Mouse (Mus musculus) midbrain, embryonic 12.5 days (tissue): ENCODE data around the gene Fndc1. TPM values are rescaled to one million over a fixed set of nuclear protein-coding genes. Genes with fewer than 3 reads are reported as not detected.

Source experiments
- ATAC-seq: fragments of 200-750 bp; cut with Nextera tagmentation; 2 replicates; pipeline ENCODE4 v1.8.0; 2017; ENCODE audit warnings: low read depth, moderate TSS enrichment, moderate library complexity; ENCODE audit not compliant: low FRiP score
- H3K27ac ChIP-seq: fragments of 300-500 bp; sonication (generic); replicated peaks from 2 replicates; pipeline ENCODE4 v1.5.1; 2016; ENCODE audit warnings: mild to moderate bottlenecking
- H3K27me3 ChIP-seq: fragments of 300-500 bp; sonication (generic); 2 replicates; pipeline ENCODE4 v1.6.1; 2016; ENCODE audit warnings: mild to moderate bottlenecking
- H3K36me3 ChIP-seq: fragments of 300-500 bp; sonication (generic); 2 replicates; pipeline ENCODE4 v1.6.1; 2016
- H3K4me1 ChIP-seq: fragments of 300-500 bp; sonication (generic); 2 replicates; pipeline ENCODE4 v1.6.1; 2016
- H3K4me2 ChIP-seq: fragments of 300-500 bp; sonication (generic); replicated peaks from 2 replicates; pipeline ENCODE4 v1.6.1; 2016; ENCODE audit warnings: mild to moderate bottlenecking, moderate library complexity
- H3K4me3 ChIP-seq: fragments of 300-500 bp; sonication (generic); 2 replicates; pipeline ENCODE4 v1.5.1; 2016; ENCODE audit warnings: mild to moderate bottlenecking
- H3K9ac ChIP-seq: fragments of 300-500 bp; sonication (generic); replicated peaks from 2 replicates; pipeline ENCODE4 v1.6.1; 2016; ENCODE audit warnings: mild to moderate bottlenecking, moderate library complexity
- H3K9me3 ChIP-seq: fragments of 300-500 bp; sonication (generic); 2 replicates; pipeline ENCODE4 v1.6.1; 2016; ENCODE audit warnings: mild to moderate bottlenecking
- WGBS: fragments of 180-500 bp; shearing (Covaris S2); methylation state at CpG from one replicate; pipeline ENCODE4 v1.1.7; 2016; 5-methylcytosine and 5-hydroxymethylcytosine counted together
- microRNA-seq: library from miRNA; unstranded; fragments of <30 nt; microRNA quantifications from one replicate; pipeline ENCODE4, GENCODE M21; 2017
- polyA plus RNA-seq: library from polyadenylated mRNA; unstranded; fragments of >200 nt; fragmentation: Nextera tagmentation; extraction: Ambion mirVana; gene quantifications from 2 replicates; pipeline ENCODE4 v1.2.1, GENCODE M21; 2016

The Fndc1 gene
- polyA plus RNA-seq, 1 experiment from 2014 or later: 0.93 TPM

DNA sequence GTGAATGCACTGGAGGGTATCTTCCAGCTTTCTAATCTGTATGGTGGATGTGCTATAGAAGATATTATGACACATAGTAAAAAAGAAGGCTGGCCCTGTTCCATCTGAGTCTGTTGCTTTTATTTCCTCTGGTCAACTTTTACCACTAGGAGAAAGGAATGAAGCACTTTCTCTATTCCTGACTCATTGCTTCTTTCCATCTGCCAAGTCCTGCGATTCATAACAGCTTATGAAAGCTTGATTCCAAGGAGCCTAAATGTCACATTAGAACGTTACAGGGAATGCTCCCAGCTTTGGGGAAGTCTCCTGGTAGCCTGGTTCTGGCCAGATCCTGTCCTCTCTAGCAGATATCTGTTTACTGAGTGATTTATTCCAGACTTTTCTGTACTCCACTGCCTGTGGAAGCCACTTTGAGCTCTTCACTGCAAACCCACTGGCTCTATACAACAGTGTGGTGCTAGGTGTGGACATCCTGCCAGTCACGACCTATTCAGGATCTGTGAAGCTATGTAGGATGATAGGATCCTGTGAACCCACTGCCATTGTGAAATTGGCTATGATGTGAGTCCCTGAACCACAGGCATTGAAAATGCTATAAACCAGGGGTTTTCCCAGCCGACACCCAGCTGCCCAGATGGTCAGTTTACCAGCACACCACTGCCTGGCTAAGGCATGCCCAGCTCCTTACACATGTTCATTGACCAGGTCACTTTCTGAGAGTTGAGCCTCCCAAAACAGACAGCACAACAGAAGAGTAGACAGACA is 77.9 kb downstream of the Fndc1 start:
- no peaks in the 10 kb centered on the region for H3K36me3 ChIP-seq
- no peaks in the 10 kb centered on the region for H3K4me1 ChIP-seq
- H3K27ac ChIP-seq: no peak overlapping the region
- H3K4me2 ChIP-seq: no peak overlapping the region
- no peak overlapping the region for H3K9ac ChIP-seq
- no peaks in the 10 kb centered on the region for H3K9me3 ChIP-seq
- H3K27me3 ChIP-seq: no peaks in the 10 kb centered on the region
- 87% methylated on average over 4 of the region's 4 CpGs for WGBS
- ATAC-seq: no peak
- H3K4me3 ChIP-seq: no peak overlapping the region

DNA sequence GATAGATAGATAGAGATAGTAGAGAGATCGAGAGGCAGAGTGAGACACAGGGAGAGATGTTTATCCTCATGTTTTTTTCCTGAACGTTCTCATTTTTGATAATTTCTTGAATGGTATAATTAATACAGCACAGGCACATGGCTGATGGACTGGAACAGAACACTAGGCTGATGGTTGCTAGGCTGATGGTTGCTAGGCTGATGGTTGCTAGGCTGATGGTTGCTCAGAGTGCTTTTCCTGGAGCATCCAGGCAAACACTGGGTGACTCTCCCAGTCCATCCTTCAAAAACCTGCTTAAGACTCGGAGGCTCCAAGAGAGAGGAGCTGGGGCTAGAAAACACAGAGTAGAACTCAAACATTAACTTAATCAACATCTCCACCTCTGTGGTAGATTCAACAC is 80.3 kb downstream of the Fndc1 start:
- H3K27ac ChIP-seq: no peak overlapping the region
- H3K4me3 ChIP-seq: no peak overlapping the region
- no peak for ATAC-seq
- no peaks in the 10 kb centered on the region for H3K36me3 ChIP-seq
- WGBS: 93% methylated on average over 3 of the region's 3 CpGs
- no peak overlapping the region for H3K4me2 ChIP-seq
- no peaks in the 10 kb centered on the region for H3K4me1 ChIP-seq
- no peak overlapping the region for H3K9ac ChIP-seq
- no peaks in the 10 kb centered on the region for H3K27me3 ChIP-seq
- H3K9me3 ChIP-seq: no peaks in the 10 kb centered on the region

DNA sequence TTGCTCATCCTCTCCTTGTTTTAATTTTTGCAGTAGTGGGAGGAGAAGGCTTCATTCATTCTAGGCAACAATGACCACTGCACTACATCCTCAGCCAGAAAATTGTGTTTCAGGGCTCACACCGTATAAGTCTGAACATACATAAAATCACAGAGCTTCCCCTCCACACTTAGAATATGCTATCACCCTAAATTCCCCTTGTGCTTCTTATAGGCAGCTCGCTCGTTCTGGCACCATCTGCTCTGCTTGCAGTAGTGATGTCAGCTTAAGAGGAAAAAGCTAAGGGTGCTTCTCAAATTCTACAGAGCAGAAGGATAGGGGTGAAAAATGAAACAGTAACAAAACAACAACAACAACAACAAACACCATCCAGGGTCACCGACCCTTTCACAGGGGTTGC is 82.1 kb downstream of the Fndc1 start:
- no peak overlapping the region for H3K4me3 ChIP-seq
- 93% methylated on average over 4 of the region's 4 CpGs for WGBS
- H3K27me3 ChIP-seq: no peaks in the 10 kb centered on the region
- no peak overlapping the region for H3K27ac ChIP-seq
- H3K4me2 ChIP-seq: no peak overlapping the region
- no peaks in the 10 kb centered on the region for H3K9me3 ChIP-seq
- ATAC-seq: no peak
- no peaks in the 10 kb centered on the region for H3K36me3 ChIP-seq
- no peak overlapping the region for H3K9ac ChIP-seq
- H3K4me1 ChIP-seq: no peaks in the 10 kb centered on the region

DNA sequence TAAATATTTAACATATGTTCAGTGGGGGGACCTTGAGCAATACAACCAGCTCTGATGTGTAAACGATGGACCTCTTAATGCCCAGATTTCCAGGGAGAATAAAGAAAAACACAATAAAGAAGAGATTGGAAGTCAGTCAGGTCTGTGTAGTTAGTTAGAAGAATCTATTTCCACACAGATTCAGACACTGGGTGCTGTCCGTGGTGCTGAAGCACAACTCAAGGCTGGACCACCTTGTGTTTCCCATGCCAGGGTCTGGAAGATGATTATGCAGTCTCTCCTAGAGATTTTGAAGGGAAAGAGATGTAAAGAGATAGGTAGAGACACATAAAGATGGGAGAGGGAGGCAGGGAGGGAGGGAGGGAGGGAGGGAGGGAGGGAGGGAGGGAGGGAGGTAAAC is 86.1 kb downstream of the Fndc1 start:
- ATAC-seq: no peak
- H3K9me3 ChIP-seq: no peaks in the 10 kb centered on the region
- WGBS: 34% methylated on average over 2 of the region's 2 CpGs
- no peak overlapping the region for H3K4me2 ChIP-seq
- H3K27me3 ChIP-seq: no peaks in the 10 kb centered on the region
- no peaks in the 10 kb centered on the region for H3K36me3 ChIP-seq
- no peaks in the 10 kb centered on the region for H3K4me1 ChIP-seq
- H3K9ac ChIP-seq: no peak overlapping the region
- no peak overlapping the region for H3K27ac ChIP-seq
- H3K4me3 ChIP-seq: no peak overlapping the region

DNA sequence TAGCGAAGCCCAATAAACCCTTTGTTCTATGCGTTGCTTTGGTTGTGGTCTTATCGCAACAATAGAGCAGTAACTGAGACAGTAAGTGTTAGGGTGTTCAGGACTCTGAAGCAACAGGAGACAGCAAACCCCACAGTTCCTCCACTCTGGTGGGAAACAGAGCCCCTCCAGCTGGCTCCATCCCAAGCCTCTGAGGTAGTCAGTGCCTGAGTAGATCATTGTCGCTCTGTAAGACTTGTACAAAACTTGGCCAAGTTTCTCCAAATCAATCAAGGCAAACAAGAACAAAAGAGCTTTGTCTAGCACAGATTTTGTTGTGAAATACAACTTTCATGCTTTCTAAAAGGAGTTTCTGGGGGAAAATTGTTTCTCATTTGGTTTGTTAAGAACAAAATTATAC is 104.1 kb downstream of the Fndc1 start:
- ATAC-seq: no peak
- 91% methylated on average over 4 of the region's 4 CpGs for WGBS
- Histone ChIP-seq H3K9ac (no peak overlapping the region), H3K27ac (no peak overlapping the region), H3K4me3 (no peak overlapping the region), H3K27me3 (no peaks in the 10 kb centered on the region), H3K4me2 (no peak overlapping the region), H3K9me3 (no peaks in the 10 kb centered on the region), H3K36me3 (no peaks in the 10 kb centered on the region), H3K4me1 (no peaks in the 10 kb centered on the region)

DNA sequence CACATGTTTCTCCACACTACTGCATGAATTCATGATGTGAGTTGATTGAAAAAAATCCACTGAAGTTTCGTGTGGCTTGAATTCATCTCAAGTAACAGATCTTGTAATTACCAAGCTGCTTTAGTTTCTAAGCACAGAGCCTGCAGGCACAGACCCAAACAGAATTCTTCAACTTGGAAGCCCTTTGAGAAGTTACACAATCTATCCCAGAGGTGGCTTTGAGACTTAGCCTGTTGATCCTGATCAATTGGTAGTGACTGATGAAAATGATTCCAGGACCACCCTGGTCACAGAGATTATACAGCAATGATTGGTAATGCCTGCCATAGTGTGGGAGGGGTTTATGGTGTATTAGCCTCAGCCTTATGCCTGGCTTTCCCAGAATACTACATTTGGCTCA is 108.2 kb downstream of the Fndc1 start:
- Histone ChIP-seq H3K9me3 (no peaks in the 10 kb centered on the region), H3K27me3 (no peaks in the 10 kb centered on the region), H3K36me3 (no peaks in the 10 kb centered on the region), H3K9ac (no peak overlapping the region), H3K4me3 (no peak overlapping the region), H3K27ac (no peak overlapping the region), H3K4me1 (no peaks in the 10 kb centered on the region), H3K4me2 (no peak overlapping the region)
- ATAC-seq: no peak
- WGBS: 77% methylated on average over 1 of the region's 1 CpGs

DNA sequence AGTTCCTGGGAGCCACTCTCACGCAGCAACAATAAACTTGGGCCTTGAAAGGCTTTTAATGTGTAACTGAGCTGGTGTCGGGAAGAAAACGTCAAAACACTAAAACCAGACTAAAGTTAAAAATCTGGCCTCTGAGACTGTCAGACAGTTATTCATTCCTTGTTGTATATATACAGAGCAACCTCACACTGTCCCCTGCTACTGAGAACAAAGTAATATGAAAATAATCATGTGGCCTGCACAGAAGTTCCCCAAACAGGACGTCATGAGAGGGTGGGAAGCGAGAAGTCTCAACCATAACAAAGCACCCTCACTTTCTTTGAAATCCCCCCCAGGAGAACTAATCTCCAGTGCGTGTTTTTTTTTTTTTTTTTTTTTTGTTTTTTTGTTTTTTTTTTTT is 109.2 kb downstream of the Fndc1 start:
- ATAC-seq: no peak
- H3K9me3 ChIP-seq: no peaks in the 10 kb centered on the region
- no peaks in the 10 kb centered on the region for H3K36me3 ChIP-seq
- no peak overlapping the region for H3K4me3 ChIP-seq
- no peaks in the 10 kb centered on the region for H3K4me1 ChIP-seq
- no peak overlapping the region for H3K9ac ChIP-seq
- 77% methylated on average over 6 of the region's 6 CpGs for WGBS
- H3K27ac ChIP-seq: no peak overlapping the region
- no peaks in the 10 kb centered on the region for H3K27me3 ChIP-seq
- H3K4me2 ChIP-seq: no peak overlapping the region

- Histone ChIP-seq H3K9me3 (no peaks in the 10 kb centered on the region), H3K27me3 (no peaks in the 10 kb centered on the region), H3K36me3 (no peaks in the 10 kb centered on the region), H3K27ac (no peak overlapping the region), H3K4me1 (no peaks in the 10 kb centered on the region), H3K4me2 (no peak overlapping the region), H3K9ac (no peak overlapping the region), H3K4me3 (no peak overlapping the region)
- 78% methylated on average over 2 of the region's 2 CpGs for WGBS
- no peak for ATAC-seq
These were observed 114.1 kb downstream of the Fndc1 start for GRCm38 (mm10) chr17:7713020-7713419.

DNA sequence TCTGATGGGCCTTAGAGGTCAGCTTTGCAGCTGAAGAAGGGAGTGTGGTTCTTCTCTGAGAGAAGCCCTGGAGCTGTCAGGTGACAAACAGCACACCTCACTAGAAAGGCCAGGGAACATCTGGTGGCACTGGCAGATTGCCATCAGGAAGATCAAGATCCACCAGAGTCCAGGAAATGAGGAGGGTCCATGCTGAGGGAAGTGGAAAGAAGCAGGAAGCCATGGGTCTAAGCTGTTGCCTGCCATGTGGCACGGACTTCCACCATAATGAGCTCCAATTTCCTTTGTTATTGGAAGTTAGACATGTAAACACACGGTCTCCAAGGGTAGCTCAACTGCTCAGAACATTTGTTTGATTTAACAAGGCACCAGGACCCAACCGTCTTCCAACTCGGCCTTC is 120.0 kb downstream of the Fndc1 start:
- no peak overlapping the region for H3K27ac ChIP-seq

DNA sequence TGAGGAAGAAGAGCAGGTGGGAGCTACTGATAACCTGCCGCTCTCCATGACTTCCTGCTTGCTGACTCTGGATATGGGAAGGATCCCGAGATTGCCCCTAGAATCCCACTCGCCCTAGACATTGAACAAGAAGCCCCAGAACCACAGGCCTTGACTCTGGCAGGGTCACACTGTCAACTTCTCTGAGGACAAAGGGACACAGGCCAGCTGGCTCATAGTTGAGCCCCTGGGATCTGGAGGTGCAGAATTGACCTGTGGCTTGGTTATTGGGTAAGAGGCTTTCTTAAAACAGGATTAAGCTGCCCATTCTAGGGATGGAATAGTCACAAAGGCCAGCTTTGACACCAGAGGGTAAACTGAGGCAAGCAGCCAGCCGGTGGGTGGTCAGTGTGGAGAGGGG is 136.8 kb downstream of the Fndc1 start:
- H3K9me3 ChIP-seq: no peaks in the 10 kb centered on the region
- no peaks in the 10 kb centered on the region for H3K36me3 ChIP-seq
- no peak overlapping the region for H3K9ac ChIP-seq
- 92% methylated on average over 4 of the region's 4 CpGs for WGBS
- no peaks in the 10 kb centered on the region for H3K27me3 ChIP-seq
- H3K4me2 ChIP-seq: no peak overlapping the region
- H3K27ac ChIP-seq: no peak overlapping the region
- no peak for ATAC-seq
- H3K4me1 ChIP-seq: no peaks in the 10 kb centered on the region
- H3K4me3 ChIP-seq: no peak overlapping the region

More for the DNA sequence above, 120.0 kb downstream of the Fndc1 start:
- no peak overlapping the region for H3K4me2 ChIP-seq
- H3K27me3 ChIP-seq: no peaks in the 10 kb centered on the region
- H3K9me3 ChIP-seq: no peaks in the 10 kb centered on the region
- ATAC-seq: no peak
- WGBS: 75% methylated on average over 4 of the region's 4 CpGs
- H3K4me1 ChIP-seq: no peaks in the 10 kb centered on the region
- no peak overlapping the region for H3K4me3 ChIP-seq
- H3K36me3 ChIP-seq: no peaks in the 10 kb centered on the region
- no peak overlapping the region for H3K9ac ChIP-seq

Small RNA genes lying within 50 kb of the gene (microRNA-seq; reads per million reads assigned to microRNA genes)
- not detected for gene Gm25872

Other genes with a start within 250 kb of the Fndc1 start
- gene Tagap, start 98.7 kb upstream of the Fndc1 start, polyA plus RNA-seq: 0.50 and 0.56 TPM in 2 replicates
- 65.3 and 67.0 TPM in 2 replicates for gene Rsph3a, start 118.3 kb upstream of the Fndc1 start, polyA plus RNA-seq